Mouse (Mus musculus) kidney, postnatal 0 days (tissue): Measurements from ENCODE around the gene Mei4. TPM values are rescaled to one million over a fixed set of nuclear protein-coding genes. Genes with fewer than 3 reads are reported as not detected.

ENCODE experiments used
- ATAC-seq: fragments of 200-750 bp; cut with Nextera tagmentation; replicated peaks from 2 replicates; pipeline ENCODE4 v1.8.0; 2017; ENCODE audit warnings: low read depth, moderate number of reproducible peaks, moderate TSS enrichment, moderate library complexity; ENCODE audit not compliant: low FRiP score
- DNase-seq: peaks from one replicate; pipeline ENCODE4 v3.0.0-alpha.2; 2016; ENCODE audit warnings: low spot score
- H3K27ac ChIP-seq: fragments of 300-500 bp; sonication (generic); 2 replicates; pipeline ENCODE4 v1.5.1; 2014; ENCODE audit warnings: mild to moderate bottlenecking
- H3K27me3 ChIP-seq: fragments of 300-500 bp; sonication (generic); 2 replicates; pipeline ENCODE4 v1.6.1; 2014; ENCODE audit warnings: low read length, mixed read lengths; ENCODE audit not compliant: insufficient read depth
- H3K36me3 ChIP-seq: fragments of 300-500 bp; sonication (generic); 2 replicates; pipeline ENCODE4 v1.6.1; 2014; ENCODE audit warnings: low read length, mixed read lengths; ENCODE audit not compliant: insufficient read depth
- H3K4me1 ChIP-seq: fragments of 300-500 bp; sonication (generic); replicated peaks from 2 replicates; pipeline ENCODE4 v1.6.1; 2014; ENCODE audit warnings: antibody characterized with exemption, low read length, mixed read lengths; ENCODE audit not compliant: insufficient read depth
- H3K4me2 ChIP-seq: fragments of 300-500 bp; sonication (generic); 2 replicates; pipeline ENCODE4 v1.6.1; 2014; ENCODE audit warnings: mild to moderate bottlenecking, low read length, moderate library complexity, mixed read lengths
- H3K4me3 ChIP-seq: fragments of 300-500 bp; sonication (generic); replicated peaks from 2 replicates; pipeline ENCODE4 v1.5.1; 2014; ENCODE audit warnings: low read depth, low read length
- H3K9ac ChIP-seq: fragments of 300-500 bp; sonication (generic); 2 replicates; pipeline ENCODE4 v1.6.1; 2014; ENCODE audit warnings: low read depth, low read length
- H3K9me3 ChIP-seq: fragments of 300-500 bp; sonication (generic); replicated peaks from 2 replicates; pipeline ENCODE4 v1.6.1; 2016; ENCODE audit warnings: low read length, inconsistent platforms, mixed read lengths
- CTCF ChIP-seq: IDR thresholded peaks from 2 replicates; pipeline ENCODE4 v1.5.1; 2016; ENCODE audit warnings: antibody characterized with exemption, low read depth, mild to moderate bottlenecking, moderate library complexity
- WGBS: fragments of 180-500 bp; shearing (Covaris S2); extraction: QIAGEN DNeasy Blood & Tissue Kit; methylation state at CpG from one replicate; pipeline ENCODE4 v1.1.7; 2014; 5-methylcytosine and 5-hydroxymethylcytosine counted together
- polyA plus RNA-seq: library from polyadenylated mRNA; unstranded; fragments of >200 nt; fragmentation: Nextera tagmentation; extraction: Ambion mirVana; gene quantifications from 2 replicates; pipeline ENCODE4 v1.2.1, GENCODE M21; 2015

Mei4 gene
- 0.55 and 0.72 TPM in 2 replicates for polyA plus RNA-seq

DNA sequence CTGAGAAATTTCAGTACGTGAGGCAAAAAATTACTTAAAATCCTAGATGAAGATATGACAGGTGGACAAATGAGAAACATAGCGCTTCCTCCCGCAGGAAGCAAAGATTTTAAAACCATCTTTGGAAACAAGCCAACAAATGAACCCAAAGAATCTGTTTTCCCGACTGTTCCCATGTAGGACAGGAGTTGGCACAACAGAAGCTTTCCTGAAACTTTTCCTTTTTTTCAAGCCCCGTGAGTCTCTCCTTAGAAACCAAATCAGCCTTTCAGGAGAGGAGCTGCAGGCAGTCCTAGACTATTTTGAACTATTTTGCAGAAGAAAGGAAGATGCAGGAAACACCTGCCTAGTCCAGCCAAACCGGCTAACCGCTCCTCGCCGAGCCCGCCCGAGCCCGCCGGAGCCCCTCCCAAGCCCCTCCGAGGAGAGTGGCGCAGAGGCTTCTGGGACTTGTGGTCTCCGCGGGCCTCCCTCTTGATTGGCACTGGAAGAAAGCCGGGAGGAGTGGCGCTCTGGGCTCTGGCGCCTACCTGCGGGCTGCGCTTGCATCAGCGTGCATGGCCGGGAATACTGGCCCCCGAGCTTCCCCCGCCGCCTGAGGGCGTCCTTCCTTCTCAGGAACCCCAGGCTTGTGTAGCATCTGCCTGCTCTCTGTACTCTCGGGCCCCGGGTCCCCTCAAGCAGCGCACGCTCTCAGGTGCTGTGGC is at the start of gene Mei4:
Mei4 (plus strand) TSS at position 490 of the 707 bp plus-strand sequence.
- no peak within 1 kb of the TSS for H3K27ac ChIP-seq
- H3K36me3 ChIP-seq, result no peaks in the 10 kb centered on the region
- peak; percentile 65 for TF ChIP-seq CTCF

DNA sequence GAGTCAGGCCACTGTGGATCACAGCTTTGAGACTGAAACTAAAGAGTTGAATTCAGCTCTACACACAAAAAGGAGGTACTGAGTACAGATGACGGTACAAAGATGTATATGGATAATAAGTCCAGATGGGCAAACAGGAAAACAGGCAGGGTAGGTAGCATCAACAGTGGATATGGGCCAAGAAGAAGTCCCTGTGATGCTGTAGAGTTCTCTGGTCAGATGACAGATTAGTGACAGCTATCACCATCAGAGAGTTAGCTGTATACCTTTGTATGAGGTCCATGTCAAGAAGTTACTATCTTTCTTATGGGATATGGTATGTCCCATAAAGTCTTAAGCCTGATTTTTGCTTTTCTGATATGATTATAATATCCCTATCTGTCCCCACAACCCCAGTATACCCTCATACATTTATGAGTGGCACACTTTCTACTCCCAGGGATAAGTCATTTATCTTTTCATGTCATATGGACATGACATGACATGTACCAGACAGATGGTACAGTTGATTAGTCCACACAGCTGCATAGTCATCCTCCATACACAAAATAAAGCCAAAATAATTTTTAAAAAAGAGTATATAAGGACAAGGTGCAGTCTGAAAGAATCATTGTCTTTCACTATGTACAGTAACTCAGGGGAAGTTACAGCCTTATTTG is 43.6 kb upstream of the Mei4 start:
- H3K4me1 ChIP-seq, result no peaks in the 10 kb centered on the region
- no peaks in the 10 kb centered on the region for H3K36me3 ChIP-seq
- no peak overlapping the region for H3K27ac ChIP-seq
- ATAC-seq, result no peak
- no peak overlapping the region for H3K9ac ChIP-seq
- WGBS, result 76% methylated on average over 1 of the region's 1 CpGs
- no peak overlapping the region for H3K4me3 ChIP-seq
- no peaks in the 10 kb centered on the region for H3K9me3 ChIP-seq
- no peak for DNase-seq
- H3K27me3 ChIP-seq, result no peaks in the 10 kb centered on the region
- TF ChIP-seq CTCF, result no peak
- H3K4me2 ChIP-seq, result no peak overlapping the region

More for the DNA sequence above, at the start of gene Mei4:
- DNase-seq (peak; percentile 80), ATAC-seq (peak; percentile 96)
- Histone ChIP-seq H3K27me3 (peaks cover 5% of the 10 kb centered on the region; the same call in 1 of the 2 replicates), H3K4me3 (peak within 1 kb of the TSS; percentile 40), H3K4me1 (no peaks in the 10 kb centered on the region), H3K9ac (no peak within 1 kb of the TSS), H3K4me2 (peak within 1 kb of the TSS; percentile 78), H3K9me3 (no peaks in the 10 kb centered on the region)
- whole genome bisulfite sequencing, result 2% methylated on average over 32 of the region's 32 CpGs

DNA sequence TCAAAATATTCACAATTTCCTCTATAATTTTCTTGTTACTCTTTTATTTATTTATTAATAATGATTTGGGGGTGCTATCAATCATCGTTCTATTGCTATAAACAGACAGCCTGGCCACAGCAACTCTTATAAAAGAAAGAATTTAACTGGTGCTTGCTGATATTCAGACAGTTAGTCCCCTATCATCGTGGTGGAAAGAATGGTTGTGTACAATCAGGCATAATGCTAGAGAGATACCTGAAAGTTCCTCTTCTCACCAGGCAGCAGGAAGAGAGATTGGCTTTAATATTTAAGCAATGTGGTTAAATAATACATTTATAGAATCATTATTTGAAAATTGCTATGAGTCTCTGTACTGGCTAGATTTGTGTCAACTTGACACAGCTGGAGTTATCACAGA is 35.9 kb upstream of the Mei4 start:
- no peak for ATAC-seq
- Histone ChIP-seq H3K4me1 (no peaks in the 10 kb centered on the region), H3K36me3 (no peaks in the 10 kb centered on the region), H3K27ac (no peak overlapping the region), H3K4me3 (no peak overlapping the region), H3K4me2 (no peak overlapping the region), H3K9me3 (no peaks in the 10 kb centered on the region), H3K27me3 (no peaks in the 10 kb centered on the region), H3K9ac (no peak overlapping the region)
- 74% methylated on average over 2 of the region's 2 CpGs for WGBS
- TF ChIP-seq CTCF, result no peak
- DNase-seq, result no peak

DNA sequence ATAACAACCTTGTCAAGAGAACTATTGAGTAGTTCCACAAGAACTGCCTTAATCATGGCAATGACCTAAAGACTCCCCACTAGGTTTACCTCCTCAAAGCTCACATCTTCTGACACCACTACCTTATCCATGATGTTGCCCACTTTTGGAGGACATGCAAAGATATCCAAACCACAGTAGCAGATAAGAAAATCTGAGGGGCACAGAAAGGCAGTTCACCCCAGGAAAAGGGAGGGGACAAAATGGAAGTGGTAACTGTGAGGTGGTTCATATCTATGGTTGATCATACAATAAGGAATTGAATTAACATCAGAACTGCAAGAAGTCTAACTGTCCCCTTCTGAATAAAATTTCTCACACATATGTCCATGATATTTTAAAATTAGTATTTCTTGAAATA is 29.4 kb upstream of the Mei4 start:
- no peaks in the 10 kb centered on the region for H3K4me1 ChIP-seq
- TF ChIP-seq CTCF, result no peak

DNA sequence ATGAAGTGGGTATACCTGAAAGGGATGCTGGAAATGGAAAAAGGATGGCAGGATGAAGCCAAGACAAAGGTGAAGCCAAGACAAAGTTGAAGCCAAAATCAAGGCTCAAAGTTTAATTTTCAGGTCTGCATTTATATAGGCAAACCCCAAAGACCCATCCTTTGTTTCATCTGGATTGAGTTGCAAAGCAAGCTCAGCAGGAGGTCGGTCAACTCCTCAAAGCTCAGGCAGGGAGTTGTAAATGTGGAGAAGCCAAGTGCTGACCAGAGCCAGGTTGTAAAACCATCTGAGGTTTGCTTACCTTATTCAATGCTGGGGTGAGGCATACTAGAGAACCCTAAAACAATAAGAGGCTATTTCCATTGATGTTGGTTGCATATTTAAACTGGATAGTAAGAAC is 4.6 kb upstream of the Mei4 start:
- Histone ChIP-seq H3K36me3 (no peaks in the 10 kb centered on the region), H3K4me1 (no peaks in the 10 kb centered on the region), H3K4me2 (no peak overlapping the region), H3K9ac (no peak overlapping the region), H3K27me3 (peaks cover 5% of the 10 kb centered on the region; the same call in 1 of the 2 replicates), H3K9me3 (no peaks in the 10 kb centered on the region), H3K4me3 (no peak overlapping the region), H3K27ac (no peak overlapping the region)
- 0% methylated on average over 1 of the region's 1 CpGs for WGBS
- TF ChIP-seq CTCF, result no peak
- ATAC-seq (no peak), DNase-seq (no peak)

More for the DNA sequence above, 29.4 kb upstream of the Mei4 start:
- Histone ChIP-seq H3K9ac (no peak overlapping the region), H3K36me3 (no peaks in the 10 kb centered on the region), H3K4me3 (no peak overlapping the region), H3K27ac (no peak overlapping the region), H3K9me3 (no peaks in the 10 kb centered on the region), H3K4me2 (no peak overlapping the region), H3K27me3 (no peaks in the 10 kb centered on the region)
- no peak for DNase-seq
- ATAC-seq, result no peak

DNA sequence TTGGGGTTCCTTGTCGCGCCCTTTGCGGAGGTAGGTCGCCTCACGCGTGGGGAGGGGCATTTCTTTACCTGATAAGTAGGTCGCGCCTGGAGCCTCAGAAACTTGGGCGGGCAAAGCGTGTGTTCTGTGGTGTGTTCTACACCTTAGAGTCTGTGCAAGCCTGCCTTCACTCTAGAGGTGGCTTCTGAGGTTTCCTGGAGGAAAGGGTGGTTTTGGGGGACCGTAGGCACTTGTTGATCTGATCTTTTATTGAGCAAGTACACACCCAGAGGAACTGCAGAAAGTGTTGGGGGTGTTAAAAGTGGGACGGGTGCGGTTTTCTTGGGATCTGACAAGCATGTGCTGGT is 391 bp downstream of the Mei4 start:
- H3K9ac ChIP-seq, result no peak overlapping the region
- H3K4me1 ChIP-seq, result no peaks in the 10 kb centered on the region
- peak overlapping the region; percentile 40 for H3K4me3 ChIP-seq
- no peaks in the 10 kb centered on the region for H3K36me3 ChIP-seq
- no peaks in the 10 kb centered on the region for H3K9me3 ChIP-seq
- DNase-seq (no peak), ATAC-seq (no peak)
- WGBS, result 19% methylated on average over 13 of the region's 13 CpGs
- no peak; the same call in 1 of the 2 replicates for TF ChIP-seq CTCF
- H3K27ac ChIP-seq, result no peak overlapping the region
- peaks cover 5% of the 10 kb centered on the region; the same call in 1 of the 2 replicates for H3K27me3 ChIP-seq
- peak overlapping the region; percentile 78 for H3K4me2 ChIP-seq
